Mouse (Mus musculus) adrenal gland, adult 10 weeks (tissue): ENCODE data around the gene Cebpz. TPM values are rescaled to one million over a fixed set of nuclear protein-coding genes. Genes with fewer than 3 reads are reported as not detected.

ENCODE experiments used
- polyA plus RNA-seq: library from polyadenylated mRNA; stranded (reverse); fragments of 350-450 nt; fragmentation: Illumina TruSeq; extraction: RNeasy Lipid Tissue Mini Kit (QIAGEN cat#74804); gene quantifications from one replicate; pipeline ENCODE4 v1.2.3, GENCODE M21; 2014; ENCODE audit warnings: low read depth, low replicate concordance

The Cebpz gene
- 103 TPM for polyA plus RNA-seq

GRCm38 (mm10) chr17:78936466-78937228, at the start of gene Cebpz, which contains the start of gene Ndufaf7:
Gene Cebpz, minus strand, starts transcription at chr17:78937066.
Gene Ndufaf7, plus strand, starts transcription at chr17:78937136.

GRCm38 (mm10) chr17:78916369-78916813, 20.5 kb downstream of the Cebpz start, which contains the start of gene Cebpzos:
Gene Cebpzos, plus strand, starts transcription at chr17:78916500.

GRCm38 (mm10) chr17:78906892-78907291, 30.0 kb downstream of the Cebpz start, which contains the start of gene Sult6b1:
Gene Sult6b1, minus strand, starts transcription at chr17:78906992.

GRCm38 (mm10) chr17:78882401-78883112, 54.3 kb downstream of the Cebpz start, which contains the start of gene Eif2ak2:
Gene Eif2ak2, minus strand, starts transcription at chr17:78882573.

Other genes starting within 250 kb of the Cebpz start
- gene Strn, start 199.9 kb downstream of the Cebpz start, polyA plus RNA-seq, result 40.4 TPM
- gene Heatr5b, start 101.7 kb downstream of the Cebpz start, polyA plus RNA-seq, result 18.0 TPM
- gene Gpatch11, start 101.5 kb downstream of the Cebpz start, polyA plus RNA-seq, result 21.8 TPM
- gene Eif2ak2, start 54.5 kb downstream of the Cebpz start, polyA plus RNA-seq, result 101 TPM
- not detected for gene Sult6b1, start 30.1 kb downstream of the Cebpz start, polyA plus RNA-seq
- gene Cebpzos, start 20.6 kb downstream of the Cebpz start, polyA plus RNA-seq, result 83.9 TPM
- gene Ndufaf7, start 70 bp upstream of the Cebpz start, polyA plus RNA-seq, result 47.3 TPM
- gene Prkd3, start 83.8 kb upstream of the Cebpz start, polyA plus RNA-seq, result 54.6 TPM
- 10.8 TPM for gene Qpct, start 114.8 kb upstream of the Cebpz start, polyA plus RNA-seq